Mouse (Mus musculus): ENCODE measurements around the gene Pspn. TPM values are rescaled to one million over a fixed set of nuclear protein-coding genes. Genes with fewer than 3 reads are reported as not detected.

Pspn gene
- polyA plus RNA-seq, 3 experiments from 2014 or later, result 0.82 to 1.5 TPM; not detected in 1

DNA sequence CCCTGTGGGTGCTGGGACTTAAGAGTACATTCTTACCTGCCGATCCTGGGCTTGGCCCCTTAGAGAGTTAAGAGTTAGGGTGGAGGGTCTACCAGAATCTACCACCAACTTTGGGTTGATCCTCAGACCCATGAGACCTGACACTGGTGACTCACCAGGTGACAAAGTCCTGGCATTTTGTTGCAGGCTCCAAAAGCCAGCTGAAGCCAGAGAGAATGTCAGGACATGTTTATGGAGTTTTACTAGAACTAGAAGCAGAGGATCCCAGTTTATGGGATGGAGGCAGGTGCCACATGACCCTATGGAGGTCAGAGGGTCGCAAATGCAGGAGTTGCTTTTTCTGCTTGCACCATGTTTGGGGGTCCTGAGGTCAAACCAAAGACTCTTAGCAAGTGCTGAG lies 3.3 kb downstream of the Pspn start:
- ATAC-seq, result no peak

DNA sequence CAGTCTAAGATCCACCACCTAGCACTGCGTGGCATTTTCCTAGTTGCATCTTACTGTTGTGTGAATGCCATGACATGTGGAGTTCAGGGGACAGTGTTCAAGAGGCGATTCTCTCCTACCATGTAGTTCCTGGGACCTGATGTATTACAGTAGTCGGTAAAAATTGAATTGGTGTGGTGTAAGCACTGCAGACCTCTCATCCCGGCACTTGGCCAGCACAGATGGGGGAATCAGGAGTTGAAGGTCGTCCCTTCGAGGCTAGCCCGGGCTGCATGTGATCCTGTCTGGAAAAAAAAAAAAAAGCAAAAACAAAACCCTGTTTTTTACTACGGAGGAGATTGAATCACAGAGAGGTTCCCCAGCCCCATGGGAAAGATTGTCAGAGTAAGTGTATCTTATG lies 4.8 kb downstream of the Pspn start:
- no peak for ATAC-seq

DNA sequence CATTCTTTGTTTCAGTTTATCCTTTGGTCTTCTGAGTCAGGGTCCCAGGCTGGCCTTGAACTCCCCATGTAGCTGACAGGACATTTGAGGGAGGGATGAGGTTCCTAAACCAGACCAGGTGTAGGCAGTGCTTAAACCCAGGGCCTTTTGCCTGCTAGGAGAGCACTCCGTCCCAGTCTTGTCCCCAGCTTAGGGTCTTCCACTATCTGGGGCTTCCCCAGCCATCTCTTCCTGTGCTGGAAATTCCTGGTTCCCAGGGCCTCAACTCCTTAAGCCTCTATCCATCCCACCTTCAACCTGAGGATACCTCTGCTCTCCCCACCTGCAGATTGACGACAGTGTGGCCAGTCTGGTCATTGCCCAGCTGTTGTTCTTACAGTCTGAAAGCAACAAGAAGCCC lies 8.9 kb downstream of the Pspn start:
- no peak for ATAC-seq

DNA sequence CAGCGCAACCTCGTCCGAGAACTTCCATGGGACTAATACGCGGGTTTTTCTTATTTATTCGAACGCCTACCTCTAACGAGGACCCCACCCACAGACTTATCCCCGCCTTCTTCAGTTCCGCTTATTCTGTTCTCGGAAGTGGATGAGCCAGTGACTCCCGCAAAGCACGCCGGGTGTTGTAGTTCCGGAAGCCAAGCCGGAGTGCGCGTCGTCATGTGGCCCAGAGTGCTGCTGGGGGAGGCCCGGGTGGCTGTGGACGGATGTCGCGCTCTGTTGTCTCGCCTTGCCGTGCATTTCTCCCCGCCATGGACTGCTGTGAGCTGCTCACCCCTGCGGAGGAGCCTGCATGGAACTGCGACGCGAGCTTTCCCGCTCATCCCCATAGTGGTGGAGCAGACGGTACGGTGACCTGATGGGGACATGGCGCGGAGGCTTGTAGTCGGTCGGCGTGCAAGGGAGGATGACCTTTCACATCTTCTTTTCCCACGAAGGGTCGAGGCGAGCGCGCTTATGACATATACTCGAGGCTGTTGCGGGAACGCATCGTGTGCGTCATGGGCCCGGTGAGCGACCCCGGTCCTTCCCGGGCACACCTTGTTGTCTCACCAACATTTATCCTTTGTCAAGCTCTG lies 9.6 kb downstream of the Pspn start, which contains the start of gene Clpp:
Gene Clpp (plus strand): TSS at position 191 of the 632 bp plus-strand sequence.
- ATAC-seq, result peak; percentile 99

DNA sequence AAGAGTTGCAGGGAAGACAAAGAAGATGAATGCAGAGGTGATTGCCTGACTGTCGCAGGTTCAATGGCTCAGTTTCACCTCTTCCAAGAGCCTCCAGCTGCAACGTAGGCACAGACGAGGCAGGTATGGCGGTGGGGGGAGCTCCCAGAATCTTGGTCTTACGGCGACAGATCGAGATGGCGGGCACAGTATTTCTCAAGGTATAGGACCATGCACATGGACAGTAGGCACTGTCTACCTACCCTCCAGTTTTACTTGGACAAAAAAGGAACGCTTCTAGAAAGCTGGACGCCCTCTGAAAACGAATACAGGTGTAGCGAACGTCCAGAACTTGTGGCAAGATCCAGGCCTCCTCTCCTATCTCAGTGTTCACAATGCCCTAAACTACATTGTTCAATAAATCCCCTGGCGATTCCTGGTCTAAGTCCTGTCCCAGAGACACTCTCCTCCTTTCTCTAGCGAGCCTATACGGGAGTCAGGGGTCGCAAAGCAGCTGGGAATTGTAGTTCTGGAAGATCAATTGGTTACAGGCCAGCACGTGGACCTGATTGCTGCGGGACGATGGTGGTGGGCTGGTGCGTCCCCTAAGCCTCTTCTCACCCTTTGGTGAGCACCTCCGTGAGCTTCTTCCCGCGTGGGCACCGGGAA lies 10.2 kb downstream of the Pspn start:
- peak; percentile 72 for ATAC-seq

DNA sequence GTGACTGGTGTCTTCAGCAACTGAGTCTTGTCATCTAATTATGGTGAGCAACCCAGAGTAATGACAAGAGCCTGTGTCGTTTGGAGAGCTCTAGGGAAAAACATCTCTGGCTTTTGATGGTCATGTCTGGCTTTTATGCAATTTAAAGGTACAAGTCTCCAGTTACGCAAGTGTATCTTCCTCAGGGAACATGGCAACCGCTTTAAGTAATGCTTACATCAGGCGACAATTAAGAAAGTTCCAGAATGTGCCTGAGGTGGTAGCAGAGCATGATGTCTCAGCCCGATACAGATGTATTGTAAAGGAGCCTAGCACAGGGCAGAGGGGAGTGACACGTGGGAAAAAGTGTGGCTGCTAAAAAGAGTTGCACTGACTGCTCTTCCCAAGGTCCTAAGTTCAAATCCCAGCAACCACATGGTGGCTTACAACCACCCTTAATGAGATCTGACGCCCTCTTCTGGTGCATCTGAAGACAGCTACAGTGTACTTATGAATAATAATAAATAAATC lies 10.8 kb downstream of the Pspn start:
- ATAC-seq, result no peak

DNA sequence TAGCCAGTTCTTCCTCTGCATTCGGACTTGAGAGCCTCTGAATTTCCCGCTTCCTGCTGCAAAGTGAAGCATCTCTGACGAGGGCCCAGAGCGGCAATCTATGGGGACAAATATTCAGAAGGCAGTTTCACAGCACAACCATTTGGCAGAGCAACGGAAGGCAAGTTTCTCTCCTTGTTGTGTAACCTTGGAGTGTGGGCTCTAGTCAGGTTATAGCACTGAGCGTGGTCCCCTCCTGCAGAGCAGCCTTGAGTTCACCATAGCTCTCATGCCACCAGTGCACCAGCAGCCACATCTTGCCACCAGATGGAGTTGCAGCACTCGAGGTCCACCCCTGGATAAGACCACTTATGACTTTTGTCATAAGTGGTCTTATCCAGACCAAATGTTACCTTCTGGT lies 11.4 kb downstream of the Pspn start:
- no peak for ATAC-seq

DNA sequence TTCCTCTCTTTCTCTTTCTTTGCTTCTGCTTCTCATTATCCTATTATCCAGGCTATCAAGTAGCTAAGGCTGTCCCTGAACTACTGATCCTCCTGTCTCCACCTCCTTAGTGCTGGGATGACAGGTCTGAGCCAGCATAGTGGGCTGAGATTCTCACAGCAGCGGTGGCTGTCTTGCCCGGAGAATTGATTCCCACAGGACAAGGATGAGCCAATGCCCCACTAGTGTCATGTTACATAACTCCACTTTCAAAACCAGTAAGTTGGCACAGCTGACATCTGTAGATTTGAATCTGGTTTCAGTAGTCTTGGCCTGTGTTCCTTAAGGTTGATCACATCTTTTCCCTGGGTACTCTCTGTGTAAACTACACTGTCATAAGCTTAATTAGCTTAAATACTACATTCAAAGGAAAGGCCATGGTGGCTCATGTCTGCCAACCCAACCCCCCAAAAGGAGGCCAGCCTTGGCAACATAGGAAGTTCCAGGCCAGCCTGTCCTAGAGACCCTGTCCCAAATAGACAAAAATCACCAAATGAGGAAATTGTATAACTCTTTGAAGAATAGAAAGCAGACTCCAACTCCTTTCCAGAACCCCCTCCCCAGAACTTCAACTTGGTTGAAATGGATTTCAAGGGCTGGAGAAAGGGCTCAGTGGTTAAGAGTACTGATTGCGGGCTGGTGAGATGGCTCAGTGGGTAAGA lies 13.6 kb downstream of the Pspn start:
- ATAC-seq, result no peak

DNA sequence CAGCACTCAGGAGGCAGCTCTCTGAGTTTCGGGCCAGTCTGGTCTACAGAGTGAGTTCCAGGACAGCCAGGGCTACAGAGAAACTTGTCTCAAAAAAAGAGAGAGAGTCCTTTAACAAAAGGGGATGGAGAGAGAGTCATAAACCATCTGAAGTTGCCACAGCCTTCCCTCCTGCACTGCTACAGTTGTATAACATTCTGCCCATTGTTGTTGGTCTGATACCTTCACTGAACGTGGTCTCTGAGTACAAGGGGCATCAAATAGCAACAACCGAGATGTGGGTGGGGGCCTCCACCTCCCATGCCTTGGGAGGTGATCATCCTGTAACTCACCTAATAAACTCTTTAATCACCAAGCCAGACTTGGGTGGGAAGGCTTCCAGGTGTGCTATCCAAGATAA lies 14.2 kb downstream of the Pspn start:
- ATAC-seq, result no peak

DNA sequence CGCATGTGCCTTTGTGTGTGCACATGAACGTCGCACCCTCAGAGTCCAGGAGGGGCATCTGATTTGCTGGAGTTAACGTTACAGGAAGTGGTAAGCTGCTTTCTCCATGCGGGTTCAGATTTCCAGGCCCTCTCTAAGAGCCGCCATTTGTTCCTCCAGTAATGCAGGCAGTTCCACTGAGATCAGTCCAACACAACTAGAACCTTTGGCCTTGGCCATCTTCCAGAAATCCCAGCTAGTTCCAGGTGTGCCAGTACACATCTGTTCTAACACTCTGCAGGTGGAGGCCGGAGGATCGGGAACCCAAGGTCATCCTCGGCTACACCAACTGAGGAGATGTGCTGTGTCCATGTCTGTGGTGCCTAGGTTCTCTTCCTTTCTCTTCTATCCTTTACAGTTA lies 14.9 kb downstream of the Pspn start:
- no peak for ATAC-seq

DNA sequence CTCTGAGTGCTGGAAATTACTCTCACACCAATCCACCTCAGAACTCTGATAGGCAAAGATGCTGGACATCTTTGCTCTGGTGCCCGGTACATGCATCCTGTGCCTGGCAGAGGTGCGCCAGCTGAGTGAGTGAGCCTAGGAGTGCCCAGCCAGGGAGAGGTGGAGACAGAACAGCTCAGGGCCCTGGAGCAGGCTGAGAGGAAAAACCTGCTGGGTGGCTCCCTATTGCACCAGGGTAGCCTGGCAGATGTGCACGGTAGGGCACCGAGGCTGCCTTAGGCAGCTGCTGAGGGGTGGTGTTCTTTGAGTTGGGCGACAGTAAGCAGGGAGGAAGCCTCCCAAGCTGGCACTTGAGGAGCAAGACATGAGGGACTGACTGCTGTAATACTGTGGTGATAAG lies 17.8 kb downstream of the Pspn start, which contains the start of gene Acer1:
Gene Acer1 (minus strand): TSS at position 114 of the 400 bp plus-strand sequence.
- no peak for ATAC-seq

DNA sequence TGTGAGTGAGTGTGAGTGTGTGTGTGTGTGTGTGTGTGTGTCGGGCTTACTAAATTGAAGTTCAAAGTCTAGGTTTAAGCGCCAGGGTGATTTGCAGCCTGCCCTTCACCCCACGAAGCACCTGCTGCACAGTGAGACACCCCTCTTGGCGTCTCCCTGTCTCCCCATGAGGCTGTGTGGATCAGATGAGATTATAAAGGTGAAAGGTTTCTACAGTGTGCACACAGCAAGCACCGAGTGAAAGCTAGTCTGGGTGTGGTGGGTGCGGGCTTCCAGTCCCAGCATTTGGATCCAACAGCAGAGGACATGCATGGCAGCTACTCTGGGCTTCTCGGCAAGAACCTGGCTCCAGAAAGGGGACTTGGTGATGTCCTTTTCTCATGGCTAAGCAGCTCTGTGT lies 18.8 kb downstream of the Pspn start:
- ATAC-seq, result no peak

DNA sequence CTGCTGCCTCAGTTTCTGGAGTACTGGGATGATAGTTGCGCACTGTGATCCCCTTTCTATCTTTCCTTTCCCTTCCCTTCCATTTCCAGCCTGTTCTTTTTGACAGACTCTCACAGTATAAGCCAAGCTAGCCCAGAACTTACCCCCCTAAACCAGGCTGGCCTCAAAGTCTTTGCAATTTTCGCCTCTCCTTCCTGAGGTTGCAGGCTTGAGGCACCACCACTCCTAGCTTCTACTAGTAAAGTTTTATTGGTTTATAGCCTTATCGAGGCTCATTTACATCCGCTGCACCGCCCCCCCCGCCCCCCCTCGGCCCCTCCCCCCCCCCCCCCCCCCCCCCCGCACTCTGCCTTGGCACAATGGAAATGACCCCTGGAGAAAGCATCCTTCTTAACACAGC lies 20.3 kb downstream of the Pspn start:
- ATAC-seq, result no peak

DNA sequence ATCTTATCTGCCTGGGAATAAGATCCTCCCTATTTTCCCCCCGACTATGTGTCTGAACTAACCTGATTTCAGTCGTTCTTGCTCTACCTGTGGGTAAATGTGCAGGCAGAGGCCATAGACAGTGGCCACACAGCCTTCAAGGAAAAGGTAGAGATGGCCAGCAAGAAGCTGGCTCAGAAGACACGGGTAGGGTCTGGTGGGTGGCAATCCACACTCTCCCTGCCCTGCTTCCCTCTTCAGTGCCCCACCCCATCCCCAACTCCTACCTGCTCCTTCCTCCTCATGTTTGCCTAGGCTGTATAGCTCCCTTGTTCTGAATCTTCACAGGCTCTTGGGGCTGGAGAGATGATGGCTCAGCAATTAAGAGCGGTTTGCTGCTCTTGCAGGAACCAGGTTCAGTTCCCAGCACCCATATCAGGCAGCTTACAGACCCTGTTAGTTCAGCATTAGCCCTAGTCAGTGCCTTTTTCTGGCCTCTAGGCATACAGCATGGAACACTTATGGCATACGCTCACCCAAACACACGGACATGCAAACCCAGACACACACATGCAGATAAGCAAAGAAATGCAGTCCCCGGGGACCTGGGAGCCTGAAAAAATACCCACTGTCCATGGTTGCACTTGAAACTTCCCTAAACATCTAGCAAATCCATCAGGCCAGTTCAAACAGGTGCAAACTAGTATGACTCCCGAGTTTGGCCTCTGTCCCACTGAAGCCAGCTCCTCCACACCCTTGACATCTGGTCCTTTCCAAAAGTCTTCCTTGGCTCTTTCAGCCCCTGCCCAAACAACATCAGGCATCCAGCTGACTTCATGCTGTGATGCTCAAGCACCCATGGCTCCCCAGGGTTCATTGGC lies 23.1 kb downstream of the Pspn start:
- ATAC-seq, result no peak

DNA sequence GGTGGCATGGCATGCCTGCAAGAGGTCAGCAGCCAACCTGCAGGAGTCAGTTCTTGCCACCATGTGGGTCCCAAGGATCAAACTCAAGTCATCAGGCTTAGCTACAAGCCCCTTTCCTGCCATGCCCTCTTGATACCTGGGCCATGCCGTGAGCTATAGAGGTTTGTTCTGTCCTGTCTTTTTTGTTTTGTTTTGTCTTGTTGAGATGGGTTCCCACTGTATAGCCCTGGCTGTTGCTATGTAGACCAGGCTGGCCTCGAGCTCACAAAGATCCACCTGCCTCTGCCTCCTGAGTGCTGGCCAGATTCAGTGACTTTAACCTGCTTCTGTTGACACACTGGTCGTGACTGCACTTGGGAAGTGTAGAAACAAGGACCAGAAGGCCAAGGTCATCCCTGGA lies 24.4 kb downstream of the Pspn start:
- no peak for ATAC-seq

DNA sequence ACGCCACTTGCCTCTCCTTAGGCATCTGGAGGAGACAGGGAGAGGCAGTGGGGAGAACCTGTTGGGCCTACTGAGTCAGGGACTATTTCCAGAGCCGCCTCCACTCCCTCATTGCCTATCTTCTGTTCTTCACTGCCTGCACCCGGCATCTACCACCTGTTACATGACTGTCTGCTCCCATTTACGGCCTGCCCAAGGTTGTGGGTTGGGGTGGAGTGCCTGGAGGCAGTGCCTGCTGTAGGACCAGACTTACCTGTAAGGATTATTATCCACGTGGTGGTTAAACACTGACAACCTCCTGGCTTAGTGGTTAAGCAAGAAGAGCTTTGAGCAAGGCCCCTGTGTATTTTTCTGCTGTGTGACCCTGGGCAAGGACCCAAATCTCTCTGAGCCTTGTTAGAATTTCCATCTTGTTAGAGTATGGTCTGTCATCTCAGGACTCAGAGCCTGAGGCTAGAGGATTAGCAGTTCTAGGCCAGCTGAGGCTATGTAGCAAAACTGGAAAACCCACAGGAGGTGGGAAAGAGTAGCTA lies 25.0 kb downstream of the Pspn start:
- no peak for ATAC-seq

DNA sequence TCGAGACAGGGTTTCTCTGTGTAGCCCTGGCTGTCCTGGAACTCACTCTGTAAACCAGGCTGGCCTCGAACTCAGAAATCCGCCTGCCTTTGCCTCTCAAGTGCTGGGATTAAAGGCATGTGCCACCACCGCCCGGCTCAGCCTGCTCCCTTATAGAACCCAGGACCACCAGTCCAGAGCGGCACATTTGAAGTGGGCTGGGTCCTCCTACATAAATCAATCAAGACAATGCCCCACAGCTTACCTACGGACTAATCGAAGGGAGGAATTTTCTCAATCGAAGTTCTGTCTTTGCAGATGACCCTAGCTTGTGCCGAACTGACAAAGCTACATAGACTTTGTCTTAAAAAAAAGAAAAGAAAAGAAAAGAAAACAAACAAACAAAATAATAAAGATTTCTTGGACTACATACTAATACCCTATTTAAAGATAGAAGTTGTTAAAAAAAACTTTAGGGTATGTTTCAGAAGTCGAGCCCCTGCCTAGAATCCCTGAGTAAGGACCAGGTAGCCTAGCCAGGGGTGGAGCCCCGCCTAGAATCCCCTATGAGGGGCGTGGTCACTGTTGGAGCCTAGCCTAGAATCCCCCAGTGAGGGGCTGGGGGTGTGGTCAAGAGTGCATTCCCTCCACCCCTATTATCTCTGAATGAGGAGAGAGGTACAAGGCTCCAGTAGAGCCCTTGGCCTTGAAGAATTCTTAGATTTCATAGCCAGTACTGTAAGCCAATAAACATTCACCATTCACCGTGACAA lies 25.7 kb downstream of the Pspn start:
- no peak for ATAC-seq

DNA sequence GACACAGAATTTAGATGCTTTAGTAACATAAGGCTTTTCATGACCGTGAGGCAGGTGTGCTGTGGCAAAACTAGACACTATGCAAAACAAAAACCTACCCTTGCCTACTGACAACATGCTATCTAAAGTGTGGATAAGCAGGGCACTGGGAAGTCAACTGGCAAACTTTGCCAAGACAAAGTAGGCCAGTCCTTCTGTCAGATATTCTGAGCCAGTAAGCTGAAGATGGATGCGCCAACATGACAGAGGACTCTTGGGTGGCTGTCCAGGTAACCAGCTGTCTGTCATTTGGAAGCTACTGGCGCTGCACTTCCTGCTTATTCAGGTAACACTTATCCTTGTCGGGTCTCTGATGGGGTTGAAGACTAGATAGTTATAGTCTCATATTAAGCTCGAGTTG lies 29.7 kb downstream of the Pspn start:
- no peak for ATAC-seq

DNA sequence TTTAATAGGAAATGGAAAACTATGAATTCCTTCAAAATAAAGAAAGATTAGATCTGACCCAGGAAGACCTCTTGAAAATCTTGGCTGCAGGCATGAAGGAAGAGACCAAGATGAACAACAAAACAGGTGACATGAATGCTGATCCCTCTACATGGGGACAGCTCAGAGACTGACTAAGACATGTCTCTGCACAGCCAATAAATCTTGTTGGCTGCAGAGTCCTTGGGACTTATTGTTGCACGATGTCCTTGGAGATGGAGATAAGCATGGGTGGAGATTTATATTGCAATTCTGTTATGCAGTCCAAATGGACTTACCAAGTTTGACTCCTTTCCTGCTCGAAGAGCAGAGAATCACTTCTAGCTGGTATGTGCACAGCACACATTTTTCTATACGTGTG lies 30.5 kb downstream of the Pspn start:
- ATAC-seq, result no peak

DNA sequence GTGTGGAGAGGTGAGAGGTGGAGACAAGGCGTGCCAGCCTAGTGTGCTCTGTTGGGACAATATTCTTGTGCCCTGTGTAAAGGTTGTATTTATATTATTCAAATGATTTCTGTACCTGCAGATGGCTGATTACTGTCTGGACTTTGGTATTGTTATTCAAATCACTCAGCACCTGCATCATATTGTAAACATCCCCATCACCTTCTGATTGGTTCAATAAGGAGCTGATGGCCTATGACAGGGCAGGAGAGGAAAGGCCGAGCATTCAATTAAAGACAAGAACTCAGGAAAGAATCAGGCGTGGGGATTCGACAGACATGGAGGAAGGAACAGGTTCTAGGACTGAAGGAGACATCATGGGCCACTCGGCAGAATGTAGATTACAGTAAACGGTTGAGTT lies 36.2 kb downstream of the Pspn start:
- no peak for ATAC-seq

DNA sequence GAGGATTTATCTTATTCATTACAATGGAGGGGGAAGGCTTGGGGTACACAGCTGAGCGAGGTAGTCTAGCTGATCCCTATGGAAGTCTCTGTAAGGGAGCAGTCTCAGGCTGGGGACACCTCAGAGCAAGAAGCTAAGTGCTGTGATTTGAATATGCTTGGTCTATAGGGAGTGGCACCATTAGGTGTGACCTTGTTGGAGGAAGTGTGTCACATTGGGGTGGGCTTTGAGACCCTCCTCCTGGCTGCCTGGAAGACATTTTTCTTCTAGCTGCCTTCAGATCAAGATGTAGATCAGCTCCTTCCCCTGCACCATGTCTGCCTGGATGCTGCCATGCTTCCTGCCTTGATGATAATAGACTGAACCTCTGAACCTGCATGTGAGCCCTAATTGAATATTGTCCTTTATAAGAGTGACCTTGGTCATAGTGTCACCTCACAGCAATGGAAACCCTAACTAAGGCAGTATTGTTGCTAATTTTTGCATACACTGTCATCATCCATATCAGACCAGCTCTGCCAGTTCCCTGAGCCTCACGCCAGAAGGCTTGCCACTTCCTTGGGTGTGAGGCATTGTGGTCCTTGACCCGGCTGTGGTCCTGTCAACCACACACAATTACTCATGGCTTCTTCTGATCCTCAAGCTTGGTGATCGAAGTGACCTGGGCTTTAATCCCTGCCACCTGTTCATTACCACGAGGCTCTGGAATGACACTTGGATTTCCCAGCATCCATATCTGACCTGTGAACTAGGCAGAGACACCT lies 37.0 kb downstream of the Pspn start:
- no peak for ATAC-seq

Data from inflammation-experienced regulatory T-cells, adult 6 months (primary cell).